Mouse (Mus musculus) adrenal gland, postnatal 14 days (tissue): ENCODE data around the gene Fga. TPM values are rescaled to one million over a fixed set of nuclear protein-coding genes. Genes with fewer than 3 reads are reported as not detected.

Experiments used
- total RNA-seq: library from RNA; stranded (reverse); gene quantifications from 2 replicates; pipeline ENCODE4 v1.2.3, GENCODE M21; 2021

Fga gene
- total RNA-seq, 1 experiment from 2014 or later, result 518 TPM

Other genes starting within 250 kb of the Fga start
- 1.1 and 1.7 TPM in 2 replicates for gene Rbm46, start 149.6 kb upstream of the Fga start, total RNA-seq
- gene Lrat, start 122.1 kb upstream of the Fga start, total RNA-seq, result 0.53 and 1.3 TPM in 2 replicates
- gene Fgg, start 18.4 kb upstream of the Fga start, total RNA-seq, result 22.3 and 435 TPM in 2 replicates
- 14.2 and 242 TPM in 2 replicates for gene Fgb, start 23.8 kb downstream of the Fga start, total RNA-seq
- 49.8 and 50.8 TPM in 2 replicates for gene Plrg1, start 29.4 kb downstream of the Fga start, total RNA-seq
- 1.3 and 1.5 TPM in 2 replicates for gene Dchs2, start 101.9 kb downstream of the Fga start, total RNA-seq